Mouse (Mus musculus) adrenal gland, postnatal 4 days (tissue): ENCODE measurements around the gene Ssbp3. TPM values are rescaled to one million over a fixed set of nuclear protein-coding genes. Genes with fewer than 3 reads are reported as not detected.

Experiments
- DNase-seq, 2 experiments: peaks; one replicate each; pipeline ENCODE4 v3.0.0; 2021 to 2022; ENCODE audit warnings: low spot score in 2 of 2, mixed read lengths in 2 of 2
- total RNA-seq, 2 experiments: library from RNA; stranded (reverse); gene quantifications; 2 replicates each; pipeline ENCODE4 v1.2.3; 2021

The Ssbp3 gene
- total RNA-seq, 2 experiments from 2014 or later, result 95.2 to 103 TPM

DNA sequence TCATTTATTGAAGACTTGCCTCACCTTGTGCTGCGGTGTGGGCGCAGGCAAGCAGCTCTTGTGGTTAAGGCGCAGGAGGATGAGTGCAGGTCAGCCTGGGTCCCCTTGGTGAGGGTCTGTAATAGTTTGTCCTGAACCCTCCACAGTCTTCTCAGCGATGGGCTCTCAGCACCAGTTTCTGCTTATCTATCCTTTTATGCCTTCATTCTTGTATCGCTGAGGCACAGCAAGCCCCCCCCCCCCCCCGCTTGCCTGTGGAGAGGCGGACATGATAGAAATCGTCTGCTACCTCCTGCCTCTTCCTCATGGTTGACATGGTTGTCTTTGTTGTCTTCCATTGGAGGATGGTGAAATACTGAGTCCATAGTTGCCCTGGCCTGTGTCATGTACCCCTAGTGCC, 96.9 kb downstream of the Ssbp3 start:
- no peak for DNase-seq

DNA sequence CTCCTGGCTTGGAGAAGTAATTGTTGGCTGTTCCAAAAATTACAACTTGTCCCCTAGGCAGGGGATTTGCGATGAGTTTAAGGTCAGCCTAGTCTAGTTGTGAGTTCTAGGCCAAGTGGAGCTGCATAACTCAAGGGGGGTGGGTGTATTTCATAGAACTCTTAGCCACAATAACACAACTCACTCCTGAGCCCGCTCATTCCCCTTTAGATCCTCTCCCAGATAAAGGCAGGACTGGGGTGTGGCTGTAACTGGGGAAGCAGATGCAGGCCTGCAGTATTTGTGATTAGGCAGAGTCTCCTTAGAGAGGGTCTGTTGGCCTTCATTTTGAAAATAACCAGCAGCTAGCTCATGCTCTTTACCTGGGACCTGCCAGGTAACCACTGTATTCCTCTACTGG, 97.7 kb downstream of the Ssbp3 start:
- DNase-seq, result no peak

DNA sequence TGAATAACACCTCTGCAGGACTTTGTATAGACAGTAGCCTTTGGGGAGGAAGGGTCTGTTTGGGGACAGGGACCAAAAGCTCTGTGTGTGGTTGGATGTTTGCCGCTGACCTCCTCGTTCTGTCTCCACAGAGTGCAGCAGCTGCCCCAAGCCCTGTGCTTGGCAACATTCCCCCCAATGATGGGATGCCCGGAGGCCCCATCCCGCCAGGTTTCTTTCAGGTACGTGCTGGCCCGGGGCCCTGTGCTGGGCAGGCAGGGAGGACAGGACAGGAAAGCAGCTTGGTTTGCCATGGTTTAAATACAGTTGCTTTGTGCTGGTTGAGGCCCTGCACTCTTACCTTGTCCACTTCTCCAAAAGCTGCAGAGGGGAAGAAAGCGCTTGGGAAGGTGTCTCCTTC, 99.0 kb downstream of the Ssbp3 start:
- no peak for DNase-seq

DNA sequence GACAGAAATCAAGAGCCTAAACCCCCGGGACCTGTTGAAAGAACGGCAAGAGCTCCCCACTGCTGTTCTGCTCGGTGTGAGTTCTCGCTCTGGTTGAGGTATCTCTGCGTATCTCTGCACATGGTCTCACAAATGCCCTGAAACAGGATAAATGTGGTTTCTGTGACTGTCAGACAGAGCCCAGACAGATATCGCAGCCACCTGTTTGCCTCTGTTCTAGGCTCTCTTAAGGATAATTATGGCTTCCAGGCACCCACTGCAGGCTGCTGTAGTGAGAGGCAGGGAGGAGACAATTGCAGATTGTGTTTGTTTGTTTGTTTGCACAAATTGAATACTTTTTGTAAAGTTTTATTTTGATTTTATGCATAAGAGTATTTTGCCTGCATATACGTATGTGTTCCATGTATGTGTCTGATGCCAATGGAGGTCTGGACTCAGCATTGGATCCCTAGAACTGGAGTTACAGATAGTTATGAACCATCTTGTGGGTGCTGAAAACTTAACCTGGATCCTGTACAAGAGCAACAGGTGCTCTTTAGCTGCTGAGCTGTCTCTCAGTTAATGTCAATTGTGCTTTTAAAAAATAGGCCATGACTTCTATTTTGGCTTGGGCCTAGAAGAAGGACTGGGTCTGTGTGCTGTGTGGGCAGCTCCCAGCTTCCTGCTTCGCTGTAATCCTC, 101.0 kb downstream of the Ssbp3 start:
- DNase-seq, result no peak

DNA sequence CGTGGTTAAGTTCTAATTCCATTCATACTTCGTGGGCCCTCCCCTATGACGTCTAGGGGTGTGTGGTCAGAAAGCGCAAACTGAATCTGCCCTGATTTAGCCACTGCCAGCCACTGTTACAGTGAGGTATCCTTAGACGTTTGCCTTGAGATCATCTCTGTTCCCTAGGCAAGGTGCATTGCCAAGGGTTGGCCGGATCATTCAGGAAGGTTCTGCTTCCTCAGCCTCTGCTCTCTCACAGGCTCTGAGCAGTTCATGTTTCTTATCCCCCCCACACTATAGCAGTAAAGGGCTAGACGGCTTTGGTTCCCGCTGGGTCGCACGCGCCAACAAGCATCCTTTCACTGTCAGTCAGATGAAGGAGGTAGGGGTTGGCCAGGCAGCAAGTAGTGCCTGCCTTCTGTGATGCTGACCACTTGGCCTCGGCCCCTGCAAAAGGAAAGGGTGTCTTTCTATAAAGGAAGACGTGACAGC, 101.5 kb downstream of the Ssbp3 start:
- DNase-seq, result no peak

DNA sequence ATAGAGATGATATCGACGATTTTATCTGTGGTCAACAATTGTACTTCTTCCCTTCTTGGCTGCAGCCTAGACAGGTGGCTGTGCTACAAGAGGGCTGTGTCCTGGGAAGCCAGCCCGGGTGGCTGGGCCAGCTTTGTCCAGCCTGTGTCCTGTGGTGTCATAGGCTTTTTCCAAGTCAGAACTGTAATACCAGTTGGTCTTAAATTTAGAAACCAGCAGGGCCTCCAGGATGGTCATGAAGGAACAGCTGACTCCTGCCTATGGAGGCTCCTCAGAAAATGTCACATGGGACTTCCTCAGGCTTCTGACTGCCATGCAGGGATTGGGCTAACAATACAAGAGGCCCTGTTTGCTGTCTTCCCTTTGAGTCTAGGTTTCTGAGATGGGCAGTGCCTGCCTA, 102.1 kb downstream of the Ssbp3 start:
- DNase-seq, result no peak

DNA sequence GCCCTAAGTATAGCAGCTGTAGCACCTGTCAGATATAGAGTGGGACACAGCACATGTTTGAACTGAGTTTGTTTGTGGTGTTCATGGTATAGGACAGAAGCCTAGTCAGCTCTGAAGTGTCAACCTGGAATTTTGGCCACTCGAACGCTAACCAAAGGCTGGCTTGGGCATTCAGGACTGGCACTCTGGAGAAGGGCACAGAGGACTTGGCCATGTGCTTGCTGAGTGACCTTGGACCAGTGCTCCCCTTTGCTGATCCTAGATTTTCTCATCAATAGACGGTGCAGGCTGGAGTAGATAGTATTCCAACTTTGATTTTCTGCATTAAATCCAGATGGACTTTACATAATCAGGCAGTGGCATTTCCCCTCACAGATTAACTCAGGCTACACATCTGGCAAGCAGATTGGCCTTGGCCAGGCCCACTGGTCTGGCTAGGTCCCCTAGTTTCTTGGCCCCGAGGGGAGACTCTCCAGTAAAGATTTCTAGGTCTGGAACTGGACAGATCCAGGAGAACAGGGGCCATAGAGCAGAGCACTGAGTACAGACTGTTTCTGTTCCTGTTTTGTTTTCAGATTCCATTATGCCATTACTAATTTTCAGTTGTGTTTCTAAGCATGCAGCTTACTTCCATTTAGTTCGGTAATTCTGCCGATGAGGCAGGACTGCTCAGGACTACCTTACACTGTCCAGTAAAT, 102.8 kb downstream of the Ssbp3 start:
- DNase-seq, result no peak

DNA sequence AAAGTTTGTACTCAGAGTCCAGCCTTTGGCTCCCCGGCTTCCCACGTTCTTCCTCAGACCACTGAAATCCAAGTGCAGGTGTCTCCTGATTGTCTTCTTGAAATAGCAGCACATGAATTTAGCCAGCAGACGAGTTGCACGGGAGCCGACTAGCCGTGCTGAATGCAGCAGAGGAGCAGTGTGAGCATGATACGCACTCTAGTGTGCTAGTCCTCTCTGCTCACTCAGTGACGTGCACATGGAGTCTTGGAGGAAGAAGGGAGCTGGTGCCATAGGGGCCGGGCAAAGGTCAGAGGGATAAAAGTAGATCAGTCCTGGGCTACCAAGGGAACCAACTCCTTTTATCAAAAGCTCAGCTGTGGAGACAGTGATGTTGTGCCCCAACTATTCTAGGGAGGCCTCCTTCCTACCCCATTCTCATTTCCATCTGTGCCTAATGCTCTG, 103.3 kb downstream of the Ssbp3 start:
- DNase-seq, result no peak

DNA sequence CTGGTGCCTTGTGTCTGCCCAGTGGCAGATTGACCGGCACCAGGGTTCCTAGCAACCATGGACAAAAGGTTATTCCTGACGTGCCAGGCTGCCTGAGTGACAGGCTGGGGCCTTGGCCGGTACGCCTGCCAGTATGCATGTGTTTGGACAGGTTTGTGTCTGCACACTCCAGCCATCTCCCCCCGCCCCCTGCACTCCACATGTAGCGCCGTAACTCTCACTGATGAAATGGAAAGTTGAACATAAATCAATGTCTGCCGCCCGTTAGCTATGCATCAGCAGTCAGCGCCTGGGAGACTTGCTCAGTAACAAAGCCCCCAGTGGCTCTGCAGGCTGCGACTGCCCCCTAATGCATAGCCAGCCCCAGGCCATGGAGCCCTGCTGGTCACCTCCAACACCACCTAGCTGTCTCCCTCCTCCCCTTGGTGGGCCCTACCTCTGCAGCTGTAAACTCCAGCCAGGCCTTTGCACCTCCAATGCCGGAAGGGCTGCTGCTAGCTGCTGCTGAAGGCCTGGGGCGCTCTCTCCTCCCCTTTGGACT, 105.5 kb downstream of the Ssbp3 start:
- no peak for DNase-seq

DNA sequence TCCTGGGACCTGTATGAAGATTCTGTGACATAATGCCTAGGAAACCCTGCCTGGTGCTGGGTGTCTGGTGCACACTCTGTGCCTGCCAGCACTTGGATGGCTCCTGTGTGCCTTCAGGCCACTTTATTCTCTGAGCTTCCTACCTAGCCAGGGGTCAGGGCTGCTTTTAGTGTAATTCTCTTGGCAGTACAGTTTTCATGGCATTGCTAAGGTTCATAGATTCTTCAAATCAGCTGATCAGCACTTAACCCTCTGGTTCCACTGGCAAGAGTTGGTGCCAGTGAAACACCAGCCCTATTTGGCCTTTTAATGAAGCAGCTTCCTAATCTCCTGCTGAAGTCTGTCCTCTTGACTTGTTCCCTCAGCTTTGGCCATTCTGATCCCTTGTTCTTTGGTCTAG, 106.8 kb downstream of the Ssbp3 start:
- no peak for DNase-seq

DNA sequence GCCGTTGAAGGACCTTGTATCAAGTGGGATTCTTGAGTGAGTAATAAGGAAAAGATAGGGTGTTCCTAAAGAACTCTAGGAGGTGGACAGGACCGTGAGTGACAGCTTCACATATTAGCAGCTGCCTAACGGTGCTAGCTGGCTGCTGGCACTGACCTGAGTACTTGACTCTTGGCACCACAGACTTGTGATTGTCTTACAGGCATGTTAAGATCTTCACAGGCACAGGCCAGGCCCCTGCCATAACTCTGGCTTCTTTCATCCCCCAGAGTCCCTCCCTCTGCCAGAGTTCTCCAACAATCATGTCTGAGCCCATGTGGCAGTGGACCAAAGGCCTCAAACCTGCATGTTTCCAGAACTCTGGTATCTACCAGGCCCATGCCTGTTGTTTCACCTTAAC, 108.0 kb downstream of the Ssbp3 start:
- no peak for DNase-seq

DNA sequence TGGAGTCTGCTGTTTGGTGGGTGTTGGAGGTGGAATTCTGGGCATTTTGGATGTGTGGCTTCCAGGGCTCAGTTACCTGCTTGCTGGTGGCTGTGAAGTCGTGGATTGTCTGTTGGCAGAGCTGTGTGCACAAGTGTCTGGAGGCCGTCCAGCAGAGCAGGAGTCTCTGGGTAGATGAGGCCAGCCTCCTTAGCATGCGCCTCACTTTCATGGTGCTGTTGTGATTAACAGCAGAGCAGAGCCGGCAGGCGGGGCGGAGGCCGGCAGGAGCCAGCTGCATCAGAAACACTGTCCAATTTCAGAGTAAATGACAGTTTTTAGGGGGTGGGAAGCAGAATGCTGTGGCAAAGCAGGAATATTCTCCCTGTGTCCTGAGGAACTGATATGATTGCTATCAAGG, 108.5 kb downstream of the Ssbp3 start:
- no peak for DNase-seq

DNA sequence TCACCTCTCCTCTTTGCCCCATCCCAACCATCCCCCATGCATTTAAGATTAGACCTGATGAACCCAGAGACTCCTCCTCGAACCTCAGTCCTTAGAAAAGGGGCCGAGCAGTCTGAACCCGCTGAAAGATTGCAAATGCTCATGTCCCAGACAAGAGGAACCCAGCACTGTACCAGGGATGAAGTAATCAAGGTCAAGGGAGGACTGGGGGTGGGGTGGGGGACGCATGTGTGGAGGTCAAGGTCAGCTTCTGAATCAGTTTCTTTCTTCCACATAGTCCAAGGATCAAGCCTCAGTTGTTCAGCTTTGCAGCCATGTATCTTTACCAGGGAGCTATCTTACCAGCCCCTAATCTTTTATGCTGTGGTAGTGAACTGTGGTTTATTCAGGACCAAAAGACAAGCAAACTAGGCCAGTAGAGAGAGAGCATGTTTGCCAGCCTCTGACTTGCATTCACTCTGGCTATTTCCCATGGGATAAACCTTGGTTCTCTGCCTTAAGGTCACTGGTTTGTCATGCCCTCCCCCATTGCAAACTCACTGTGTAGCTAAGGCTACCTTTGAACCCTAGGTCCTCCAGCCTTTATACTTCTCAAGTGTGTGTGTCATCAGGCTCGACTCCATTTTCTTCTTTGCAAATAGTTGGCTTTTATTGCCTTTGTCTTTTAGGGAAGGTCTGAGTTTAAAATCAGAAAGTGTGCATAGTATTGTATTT, 109.9 kb downstream of the Ssbp3 start:
- DNase-seq, result no peak

DNA sequence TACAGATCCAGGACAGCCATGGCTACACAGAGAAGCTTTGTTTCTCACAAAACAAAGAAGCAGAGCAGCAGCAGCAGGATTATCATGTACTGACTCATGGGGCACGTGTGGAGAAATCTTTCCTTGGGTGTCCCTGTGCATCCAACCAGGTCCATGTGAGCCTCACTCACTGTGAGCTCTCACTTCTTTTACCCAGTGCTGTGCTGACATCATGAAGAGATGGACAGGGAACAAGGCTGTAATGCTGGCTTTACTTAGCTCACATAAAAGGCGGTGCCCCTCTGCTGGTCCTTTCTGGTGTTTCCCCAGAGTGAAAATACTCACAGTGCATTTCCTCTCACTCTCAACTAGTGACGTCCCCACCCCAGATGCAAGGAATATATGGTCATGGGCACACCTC, 111.0 kb downstream of the Ssbp3 start:
- no peak for DNase-seq

DNA sequence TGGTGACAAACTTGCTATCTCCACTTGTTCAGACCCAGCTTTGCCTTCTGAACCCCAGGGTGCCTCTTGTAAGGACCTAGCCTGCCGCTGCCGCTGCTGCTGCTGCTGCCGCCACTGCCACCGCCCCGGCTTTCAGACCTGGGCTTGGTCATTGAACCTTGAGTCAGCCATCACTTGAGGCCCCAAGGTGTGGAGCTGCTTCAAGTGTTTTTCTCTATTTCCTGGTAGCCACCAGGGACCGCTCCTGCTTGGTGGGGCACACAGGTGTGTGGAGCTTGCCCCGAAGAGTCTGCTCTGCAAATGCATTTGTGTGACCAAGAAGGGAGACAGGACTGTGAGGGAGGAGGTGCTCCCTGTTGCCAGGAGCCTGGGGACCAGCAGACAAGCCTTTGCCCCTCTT, 114.4 kb downstream of the Ssbp3 start:
- DNase-seq, result no peak

DNA sequence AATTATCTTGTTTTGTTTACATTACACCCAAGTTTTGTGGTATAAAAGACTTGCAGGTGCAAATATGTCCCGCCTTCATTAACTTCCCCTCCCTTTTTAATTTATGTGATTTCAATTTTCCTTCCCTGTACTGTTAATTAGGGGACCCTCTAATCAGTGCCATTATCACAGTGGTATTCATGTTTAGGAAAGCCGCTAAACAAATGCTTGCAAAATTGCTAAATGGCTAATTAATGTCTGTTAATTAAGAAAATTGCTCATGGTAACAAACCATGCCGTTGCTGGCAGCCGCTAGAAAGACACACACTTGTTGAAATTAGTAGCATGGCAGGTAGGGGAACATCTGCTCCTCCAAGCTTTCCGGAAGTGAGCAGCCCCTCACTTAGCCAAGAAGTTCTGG, 114.9 kb downstream of the Ssbp3 start:
- no peak for DNase-seq

DNA sequence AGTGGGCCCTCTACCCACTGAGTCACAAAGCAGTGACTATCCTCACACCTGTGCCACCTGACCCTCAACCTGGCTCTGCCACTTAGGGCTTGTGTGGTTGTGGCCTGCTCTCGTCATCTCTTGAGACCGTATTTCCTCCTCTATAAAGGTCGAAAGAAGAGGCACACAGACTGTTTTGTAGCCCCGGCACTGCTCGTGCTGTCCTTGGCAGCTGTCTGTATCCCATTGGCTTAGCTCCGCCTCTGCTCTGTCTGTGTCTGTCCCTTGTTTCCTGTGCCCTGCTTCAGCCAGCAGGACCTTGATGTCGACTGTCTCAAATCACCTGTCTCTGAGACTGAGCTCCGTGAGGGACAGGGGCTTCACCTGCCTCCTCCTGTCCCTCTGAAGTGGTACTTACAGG, 116.0 kb downstream of the Ssbp3 start:
- DNase-seq, result no peak

DNA sequence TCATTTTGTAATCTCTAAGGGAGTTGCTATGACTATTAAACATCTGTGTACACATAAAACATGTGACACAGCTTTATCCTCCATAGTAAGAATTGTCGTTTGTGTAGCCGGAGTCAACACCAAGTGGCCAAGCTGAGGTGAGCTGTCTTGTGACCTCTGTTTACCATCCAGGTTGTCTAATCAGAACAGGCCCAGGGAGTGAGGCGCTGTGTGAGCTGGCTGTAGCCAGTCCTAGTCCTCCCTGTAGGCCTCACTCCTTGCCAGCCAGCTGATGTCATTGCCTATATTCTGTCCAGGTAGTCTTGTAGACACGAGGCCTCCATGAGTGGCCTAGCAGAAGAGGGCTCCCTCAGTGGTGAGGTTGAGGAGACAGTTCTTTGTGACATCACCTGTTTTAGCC, 125.2 kb downstream of the Ssbp3 start:
- no peak for DNase-seq

DNA sequence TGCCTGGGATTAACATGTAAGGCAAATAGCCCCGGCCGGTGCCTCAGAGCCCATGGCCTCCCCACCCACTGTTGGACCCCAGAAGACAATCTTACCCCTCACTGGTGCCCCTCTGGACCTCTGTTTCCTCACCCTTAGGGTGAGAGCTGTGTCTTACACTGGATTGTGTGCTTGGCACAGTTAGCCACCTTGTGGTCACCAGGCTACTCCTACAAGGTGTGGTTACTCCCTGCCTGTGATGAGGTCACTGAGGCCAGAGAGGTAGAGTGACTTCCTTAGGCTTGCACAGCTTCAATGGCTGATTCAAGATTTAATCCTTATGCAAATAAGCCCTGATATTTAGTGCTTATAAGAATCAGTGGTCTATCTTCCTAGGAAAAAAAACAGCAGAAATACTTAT, 126.5 kb downstream of the Ssbp3 start:
- no peak for DNase-seq

DNA sequence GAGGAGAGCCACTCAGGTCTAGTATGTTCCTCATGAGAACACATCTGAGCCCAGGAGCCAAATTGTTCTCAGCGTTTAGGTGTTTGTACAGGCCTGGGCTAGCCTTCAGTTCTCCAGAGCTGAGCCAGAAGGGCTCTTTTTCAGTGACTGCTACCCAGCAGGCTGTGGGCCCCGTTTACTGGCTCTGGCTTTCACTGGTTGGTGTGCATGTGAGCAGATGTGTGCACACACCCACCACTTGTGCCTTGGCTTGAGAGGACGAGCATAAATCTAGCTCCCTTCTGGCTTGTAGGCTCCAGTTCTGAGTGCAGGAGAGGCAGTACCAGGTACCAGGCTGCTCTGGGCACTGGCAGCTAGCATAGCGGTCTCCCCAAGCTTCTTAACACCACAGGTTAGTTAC, 127.8 kb downstream of the Ssbp3 start:
- DNase-seq, result no peak

DNA sequence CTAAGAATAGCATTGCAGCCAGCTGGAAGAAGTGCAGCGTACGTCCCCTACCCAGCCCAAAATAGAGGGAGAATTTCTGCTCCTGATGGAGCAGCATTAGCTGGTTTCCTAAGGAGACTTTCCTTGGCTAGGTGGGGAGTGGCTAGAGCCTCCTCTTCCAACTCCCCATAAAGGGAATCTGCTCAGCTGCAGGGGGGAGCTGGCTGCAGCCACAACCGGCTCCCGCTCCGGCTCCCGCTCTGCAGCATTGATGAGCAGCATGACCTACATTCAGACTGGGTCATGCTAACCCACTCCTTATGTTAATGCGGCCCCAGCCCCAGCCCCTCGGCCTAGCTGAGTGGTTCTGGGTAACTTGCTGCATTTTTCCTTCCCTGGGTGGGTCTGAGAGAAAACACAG, 128.8 kb downstream of the Ssbp3 start:
- no peak for DNase-seq

DNA sequence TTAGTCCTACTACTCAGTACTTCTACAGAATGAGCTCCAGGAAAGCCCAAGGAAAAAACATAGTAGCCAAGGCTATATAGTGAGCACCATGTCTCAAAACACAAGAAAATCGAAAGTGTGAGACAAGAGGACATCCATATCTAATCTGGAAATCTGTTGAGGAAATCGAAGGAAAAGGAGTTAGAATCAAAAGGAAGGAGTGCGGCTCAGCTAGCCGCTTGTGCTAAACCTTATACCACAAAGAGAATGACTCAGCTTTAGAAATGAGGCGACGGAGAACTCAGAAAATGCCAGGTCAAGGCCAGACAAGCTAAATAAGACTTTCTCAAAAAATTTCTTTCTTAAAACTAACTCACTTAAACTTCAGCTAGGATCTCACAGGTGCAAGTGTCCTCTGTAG, 131.8 kb downstream of the Ssbp3 start:
- DNase-seq, result no peak
